Mouse (Mus musculus) frontal cortex, adult (tissue): ENCODE measurements around the gene Hist1h3f.
"Not testable (repeated sequence)": the region's sequence is repeated elsewhere in the genome, so short reads cannot be mapped to it uniquely, and the experiment has no call there.

Experiments used
- ATAC-seq: cut with Nextera tagmentation; 2 replicates; pipeline ENCODE4 v1.9.2; 2017; ENCODE audit warnings: mild to moderate bottlenecking, moderate library complexity, mixed read lengths; ENCODE audit not compliant: low TSS enrichment

Hist1h3f gene

DNA sequence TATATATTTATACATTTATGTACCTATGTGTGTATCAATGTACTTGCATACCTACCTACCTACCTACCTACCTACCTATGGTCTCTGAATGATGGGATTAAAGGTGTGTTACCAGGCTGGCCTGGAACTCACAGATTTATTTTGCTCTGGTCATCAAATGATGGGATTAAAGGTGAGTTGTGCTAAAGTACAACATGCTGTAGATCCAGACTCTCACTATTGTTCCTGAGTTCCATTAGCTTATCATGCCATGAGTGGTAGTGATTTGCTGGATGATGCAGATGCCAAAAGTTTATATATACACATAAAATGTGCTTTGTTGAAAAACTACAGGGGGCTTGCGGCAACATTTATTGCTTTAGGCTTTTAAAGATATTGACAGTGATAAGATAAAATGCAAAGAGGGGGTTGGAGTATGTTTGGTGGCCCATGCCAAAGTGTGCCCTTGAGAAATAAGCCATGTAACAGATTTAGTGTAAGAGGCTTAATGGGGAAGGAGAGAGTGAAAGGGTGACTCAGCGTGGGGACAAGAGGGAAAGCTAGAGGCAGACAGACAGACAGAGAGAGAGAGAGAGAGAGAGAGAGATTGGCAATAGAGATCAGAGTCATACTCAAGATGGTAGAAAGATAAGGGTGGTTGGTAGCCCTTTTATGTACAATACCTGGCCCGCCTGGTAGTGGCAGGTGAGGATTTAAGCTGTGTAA, 6.7 kb upstream of the Hist1h3f start:
- ATAC-seq: no peak

DNA sequence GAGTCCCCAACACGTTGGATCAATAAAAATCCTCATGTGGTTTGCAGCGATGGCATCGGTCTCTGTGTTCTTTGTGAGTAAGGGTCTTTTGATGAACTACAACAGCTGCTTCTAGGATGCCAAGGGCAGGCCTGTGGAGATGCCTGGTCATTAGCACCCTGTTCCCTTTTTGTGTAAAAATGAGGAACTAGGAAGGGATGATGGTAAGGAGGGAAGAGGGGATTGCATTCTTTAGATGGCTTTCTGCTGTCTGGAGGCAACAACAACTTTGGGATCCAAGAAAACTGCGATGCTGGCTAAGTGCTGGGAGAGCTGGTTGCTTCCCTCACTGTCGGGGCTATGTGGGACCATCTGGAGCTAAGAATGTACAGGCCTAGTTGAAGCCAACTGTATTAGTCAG, 5.6 kb upstream of the Hist1h3f start:
- no peak for ATAC-seq

DNA sequence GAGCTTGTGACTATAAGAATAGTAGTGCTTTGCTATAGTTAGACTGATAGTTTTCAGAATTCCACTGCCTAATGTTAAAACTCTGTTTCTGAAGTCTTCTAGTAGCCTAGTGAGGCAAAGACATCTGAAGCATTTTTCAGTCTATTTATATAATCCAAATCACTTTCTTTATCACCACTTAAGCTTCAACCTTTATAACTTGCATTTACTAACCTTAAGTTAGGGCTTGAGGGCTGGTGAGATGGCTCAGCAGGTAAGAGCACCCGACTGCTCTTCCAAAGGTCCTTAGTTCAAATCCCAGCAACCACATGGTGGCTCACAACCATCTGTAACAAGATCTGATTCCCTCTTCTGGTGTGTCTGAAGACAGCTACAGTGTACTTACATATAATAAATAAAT, 4.0 kb upstream of the Hist1h3f start:
- not testable (repeated sequence) for ATAC-seq

DNA sequence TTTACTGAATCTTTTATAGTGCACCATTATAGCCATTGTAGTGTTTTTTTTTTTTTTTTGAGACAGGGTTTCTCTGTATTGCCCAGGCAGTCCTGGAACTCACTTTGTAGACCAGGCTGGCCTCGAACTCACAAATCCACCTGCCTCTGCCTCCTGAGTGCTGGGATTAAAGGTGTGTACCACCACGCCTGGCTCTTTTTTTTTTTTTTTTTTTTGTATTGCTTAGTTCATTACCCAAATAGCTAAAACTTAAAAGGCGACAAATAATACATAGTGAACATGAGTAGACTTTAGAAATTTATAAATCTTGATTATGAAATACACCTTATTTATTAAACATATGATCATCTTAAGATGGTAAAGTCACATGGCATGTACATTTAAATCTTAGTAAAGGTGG, 2.4 kb upstream of the Hist1h3f start:
- ATAC-seq: no peak

DNA sequence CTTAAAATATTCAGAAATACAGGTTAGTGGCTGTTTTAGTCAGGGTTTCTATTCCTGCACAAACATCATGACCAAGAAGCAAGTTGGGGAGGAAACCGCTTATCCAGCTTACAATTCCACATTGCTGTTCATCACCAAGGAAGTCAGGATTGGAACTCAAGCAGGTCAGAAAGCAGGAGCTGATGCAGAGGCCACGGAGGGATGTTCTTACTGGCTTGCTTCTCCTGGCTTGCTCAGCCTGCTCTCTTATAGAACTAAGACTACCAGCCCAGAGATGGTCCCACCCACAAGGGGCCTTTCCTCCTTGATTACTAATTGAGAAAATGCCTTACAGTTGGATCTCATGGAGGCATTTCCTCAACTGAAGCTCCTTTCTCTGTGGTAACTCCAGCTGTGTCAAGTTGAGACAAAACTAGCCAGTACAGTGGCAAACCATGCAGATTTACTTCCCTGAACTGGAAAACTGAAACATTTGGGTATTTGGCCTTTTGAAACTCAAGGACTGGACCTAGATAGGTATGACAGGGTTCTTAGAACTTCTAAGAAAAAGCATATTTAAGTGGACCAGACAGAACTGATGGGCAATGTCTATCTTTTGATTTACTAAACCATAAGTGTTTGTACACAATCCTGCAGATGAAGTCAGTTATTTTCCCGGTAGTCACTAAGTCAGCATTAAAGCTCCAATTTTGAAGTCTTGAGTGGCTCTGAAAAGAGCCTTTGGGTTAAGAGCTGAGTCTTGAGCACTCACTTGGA, 1.4 kb upstream of the Hist1h3f start:
- ATAC-seq: not testable (repeated sequence)

DNA sequence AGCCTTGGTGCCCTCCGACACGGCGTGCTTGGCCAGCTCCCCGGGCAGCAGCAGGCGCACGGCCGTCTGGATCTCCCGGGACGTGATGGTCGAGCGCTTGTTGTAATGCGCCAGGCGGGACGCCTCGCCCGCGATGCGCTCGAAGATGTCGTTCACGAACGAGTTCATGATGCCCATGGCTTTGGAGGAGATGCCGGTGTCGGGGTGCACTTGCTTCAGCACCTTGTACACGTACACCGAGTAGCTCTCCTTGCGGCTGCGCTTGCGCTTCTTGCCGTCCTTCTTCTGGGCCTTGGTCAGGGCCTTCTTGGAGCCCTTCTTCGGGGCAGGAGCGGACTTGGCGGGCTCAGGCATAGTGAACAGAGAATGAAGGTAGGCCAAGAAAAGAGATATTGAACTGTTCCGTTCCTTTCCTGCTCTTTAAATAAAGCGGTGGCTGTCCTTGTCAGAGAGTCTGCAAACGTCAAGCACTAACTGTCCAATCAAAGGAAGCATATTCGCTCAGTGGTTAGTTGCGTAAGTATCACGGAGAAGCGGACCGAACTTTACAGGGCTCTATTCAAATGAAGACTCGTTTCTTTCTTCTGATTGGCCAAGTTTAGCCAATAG, 749 bp upstream of the Hist1h3f start, which contains the start of gene Hist1h2bh:
TSS of gene Hist1h2bh (minus strand) at position 394 of the 609 bp plus-strand sequence.
- peak; percentile 98 for ATAC-seq

DNA sequence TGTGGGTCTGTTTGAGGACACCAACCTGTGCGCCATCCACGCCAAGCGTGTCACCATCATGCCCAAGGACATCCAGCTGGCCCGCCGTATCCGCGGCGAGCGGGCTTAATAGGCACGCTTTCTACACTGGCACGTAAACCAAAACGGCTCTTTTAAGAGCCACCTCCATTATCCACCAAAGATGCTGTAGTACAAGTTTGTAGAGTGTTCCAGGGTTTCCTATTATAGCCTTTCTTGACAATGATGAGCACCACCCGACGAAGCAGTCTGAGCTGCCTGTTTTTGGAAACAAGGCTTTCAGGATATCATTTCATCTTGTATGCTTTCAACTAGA, 902 bp downstream of the Hist1h3f start:
- ATAC-seq: peak; percentile 53

DNA sequence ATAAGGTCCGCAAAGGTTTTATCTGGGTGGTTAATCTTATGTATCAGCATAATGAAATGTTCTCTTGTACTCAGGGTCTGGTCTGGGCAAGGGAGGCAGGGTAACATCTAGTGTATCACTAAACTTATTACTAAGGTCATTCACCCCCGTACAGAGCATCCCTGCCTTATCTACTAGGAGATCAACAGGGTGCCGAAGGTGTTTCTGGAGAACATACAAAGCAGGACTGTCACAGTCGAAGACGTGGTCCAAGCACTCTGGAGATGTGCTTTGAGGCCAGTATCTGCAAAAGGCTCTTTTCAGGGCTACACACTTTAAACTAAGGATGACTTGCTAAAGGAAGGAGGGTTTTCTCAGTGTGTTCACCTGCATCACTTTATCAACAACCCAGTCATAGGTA, 2.8 kb downstream of the Hist1h3f start:
- ATAC-seq: no peak

DNA sequence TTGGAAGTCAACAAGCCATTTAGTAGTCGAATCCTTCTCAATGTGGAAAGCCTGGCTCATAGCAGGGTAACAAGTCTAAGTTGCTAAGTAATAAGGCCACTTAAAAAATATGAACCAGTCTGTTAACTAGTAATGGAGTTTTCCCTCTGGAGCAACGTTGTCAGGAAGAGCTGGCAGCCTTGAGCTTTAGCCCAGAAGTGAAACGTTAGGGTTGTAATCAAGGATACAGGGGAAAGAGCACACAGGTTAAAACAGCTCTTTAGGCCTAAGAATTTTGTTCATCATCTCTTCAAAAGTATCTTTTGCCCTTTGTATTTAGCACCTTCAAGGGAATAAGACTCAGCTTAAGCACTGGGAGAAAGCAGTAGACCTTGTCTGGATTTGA, 6.9 kb downstream of the Hist1h3f start:
- no peak for ATAC-seq

DNA sequence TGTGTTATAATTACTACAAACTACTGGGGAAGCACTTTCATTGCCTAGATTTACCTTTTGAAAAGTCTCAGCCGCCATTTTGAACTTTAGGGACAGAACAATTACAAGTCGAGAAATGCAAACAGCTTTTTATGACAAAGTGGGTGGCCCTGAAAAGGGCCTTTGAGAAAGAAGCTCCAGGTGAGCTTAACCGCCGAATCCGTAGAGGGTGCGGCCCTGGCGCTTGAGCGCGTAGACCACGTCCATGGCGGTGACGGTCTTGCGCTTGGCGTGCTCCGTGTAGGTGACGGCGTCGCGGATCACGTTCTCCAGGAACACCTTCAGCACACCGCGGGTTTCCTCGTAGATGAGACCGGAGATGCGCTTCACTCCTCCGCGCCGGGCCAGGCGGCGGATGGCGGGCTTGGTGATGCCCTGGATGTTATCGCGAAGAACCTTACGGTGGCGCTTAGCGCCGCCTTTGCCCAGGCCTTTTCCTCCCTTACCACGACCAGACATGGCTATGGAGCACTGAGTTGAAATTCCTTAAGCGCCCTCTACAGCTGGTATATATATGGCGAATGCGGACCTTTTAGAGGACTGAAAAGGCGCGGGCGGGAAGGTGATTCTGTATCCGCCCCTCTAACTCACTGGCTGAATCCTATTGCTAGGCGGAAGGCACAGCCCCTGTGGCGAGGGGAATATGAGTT, 7.4 kb downstream of the Hist1h3f start, which contains the start of gene Hist1h4f:
TSS of gene Hist1h4f (minus strand) at position 503 of the 689 bp plus-strand sequence.
- ATAC-seq: peak; percentile 88

DNA sequence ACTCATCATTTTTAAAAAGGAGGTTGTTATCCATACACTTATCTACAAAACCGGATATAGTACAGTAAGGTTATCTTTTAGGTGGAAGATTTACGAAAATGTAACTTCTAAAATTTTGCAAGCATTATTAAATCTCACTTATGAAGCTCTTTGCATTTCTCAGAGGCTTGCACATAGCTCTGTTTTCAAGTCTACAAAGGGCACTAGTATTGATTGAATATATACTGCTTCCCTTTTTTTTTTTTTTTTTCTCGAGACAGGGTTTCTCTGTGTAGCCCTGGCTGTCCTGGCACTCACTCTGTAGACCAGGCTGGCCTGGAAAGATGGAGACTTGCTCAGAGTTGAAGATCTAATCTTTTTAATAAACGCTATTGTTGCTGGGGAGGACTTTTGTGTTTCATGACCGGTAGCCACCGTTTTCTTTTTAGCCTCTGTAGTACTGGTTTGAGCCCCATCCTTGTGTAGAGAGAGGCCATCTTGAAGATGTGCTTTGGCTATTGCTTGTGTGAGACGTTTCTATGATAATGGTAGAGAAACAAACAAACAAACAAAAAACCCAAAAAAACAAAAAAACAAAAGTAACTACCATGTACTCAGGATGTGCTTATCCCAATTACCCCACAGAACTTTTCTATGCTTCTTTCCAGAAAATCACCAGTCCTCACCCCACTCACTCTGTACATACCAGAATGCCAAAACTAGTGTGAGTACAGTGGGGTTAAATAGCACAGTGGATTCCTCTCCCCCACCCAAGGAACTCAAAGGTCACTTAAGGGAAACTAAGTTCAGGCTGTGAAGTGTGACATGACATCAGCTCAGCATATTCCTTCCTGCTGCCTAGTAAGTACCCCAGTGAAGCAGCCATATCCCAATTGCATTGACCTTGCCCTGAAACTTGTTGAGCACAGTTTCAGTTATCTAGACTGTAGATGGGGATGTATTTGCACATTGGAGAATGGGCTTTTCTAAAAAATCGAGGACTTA, 8.4 kb downstream of the Hist1h3f start:
- ATAC-seq: no peak

DNA sequence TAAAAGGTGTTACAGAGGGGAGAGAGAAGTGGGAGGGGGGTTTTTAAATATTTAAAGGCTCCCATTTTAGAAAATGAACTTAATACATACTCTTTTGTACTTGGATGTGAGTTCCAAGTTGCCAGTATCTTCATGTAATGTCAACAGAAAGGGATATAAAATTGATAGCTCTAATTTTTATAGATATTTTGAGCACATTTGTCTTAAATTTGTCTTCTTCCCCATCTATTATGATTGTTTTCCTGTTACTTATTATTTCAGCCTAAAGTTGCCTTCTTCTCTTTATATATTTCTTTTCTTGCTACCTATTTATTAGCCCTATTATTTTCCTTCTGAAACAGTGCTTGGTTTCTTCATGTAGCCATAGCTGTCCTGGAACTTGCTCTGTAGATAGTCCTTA, 9.1 kb downstream of the Hist1h3f start, which contains the start of gene Hist1h1d:
TSS of gene Hist1h1d (plus strand) at position 301 of the 400 bp plus-strand sequence.
- no peak for ATAC-seq

DNA sequence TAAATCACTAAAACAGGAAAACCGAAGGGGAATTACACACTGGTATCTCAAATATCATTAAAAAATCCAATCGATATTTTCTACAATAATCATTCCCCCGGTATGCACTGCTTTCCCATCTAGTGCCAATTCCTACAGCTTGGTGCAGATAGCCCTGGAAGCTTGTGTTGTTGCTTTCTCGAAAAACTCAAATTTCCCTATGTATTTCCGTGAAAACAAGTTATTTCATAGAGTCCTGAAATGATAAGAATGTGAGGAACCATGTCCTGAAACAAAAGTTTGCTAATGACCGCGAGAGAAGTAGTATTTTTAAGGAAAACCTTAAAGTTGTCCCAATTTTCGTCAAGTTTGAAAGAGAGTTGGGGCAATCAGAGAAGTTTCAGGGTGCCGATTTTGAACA, 10.5 kb downstream of the Hist1h3f start:
- ATAC-seq: no peak

DNA sequence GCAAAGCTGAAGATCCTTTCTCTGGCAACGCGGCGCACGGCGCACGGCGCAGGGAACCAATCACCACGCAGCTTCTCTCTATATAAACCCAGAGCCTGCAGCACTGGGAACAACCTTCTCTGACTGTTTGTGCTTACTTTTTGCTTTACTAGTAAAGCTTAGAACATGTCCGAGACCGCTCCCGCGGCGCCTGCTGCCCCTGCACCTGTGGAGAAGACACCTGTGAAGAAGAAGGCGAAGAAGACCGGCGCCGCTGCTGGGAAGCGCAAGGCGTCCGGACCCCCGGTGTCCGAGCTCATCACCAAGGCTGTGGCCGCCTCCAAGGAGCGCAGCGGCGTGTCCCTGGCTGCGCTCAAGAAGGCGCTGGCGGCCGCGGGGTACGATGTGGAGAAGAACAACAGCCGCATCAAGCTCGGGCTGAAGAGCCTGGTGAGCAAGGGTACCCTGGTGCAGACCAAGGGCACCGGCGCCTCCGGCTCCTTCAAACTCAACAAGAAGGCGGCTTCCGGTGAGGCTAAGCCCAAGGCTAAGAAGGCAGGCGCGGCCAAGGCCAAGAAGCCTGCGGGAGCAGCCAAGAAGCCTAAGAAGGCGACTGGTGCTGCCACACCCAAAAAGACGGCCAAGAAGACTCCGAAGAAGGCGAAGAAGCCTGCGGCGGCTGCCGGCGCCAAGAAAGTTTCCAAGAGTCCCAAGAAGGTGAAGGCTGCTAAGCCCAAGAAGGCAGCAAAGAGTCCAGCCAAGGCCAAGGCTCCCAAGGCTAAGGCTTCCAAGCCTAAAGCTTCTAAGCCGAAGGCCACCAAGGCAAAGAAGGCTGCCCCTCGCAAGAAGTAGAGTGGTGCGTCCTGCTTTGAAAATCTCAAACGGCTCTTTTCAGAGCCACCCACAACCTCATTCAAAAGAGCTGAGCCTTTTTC, 11.3 kb downstream of the Hist1h3f start:
- ATAC-seq: peak; percentile 71

DNA sequence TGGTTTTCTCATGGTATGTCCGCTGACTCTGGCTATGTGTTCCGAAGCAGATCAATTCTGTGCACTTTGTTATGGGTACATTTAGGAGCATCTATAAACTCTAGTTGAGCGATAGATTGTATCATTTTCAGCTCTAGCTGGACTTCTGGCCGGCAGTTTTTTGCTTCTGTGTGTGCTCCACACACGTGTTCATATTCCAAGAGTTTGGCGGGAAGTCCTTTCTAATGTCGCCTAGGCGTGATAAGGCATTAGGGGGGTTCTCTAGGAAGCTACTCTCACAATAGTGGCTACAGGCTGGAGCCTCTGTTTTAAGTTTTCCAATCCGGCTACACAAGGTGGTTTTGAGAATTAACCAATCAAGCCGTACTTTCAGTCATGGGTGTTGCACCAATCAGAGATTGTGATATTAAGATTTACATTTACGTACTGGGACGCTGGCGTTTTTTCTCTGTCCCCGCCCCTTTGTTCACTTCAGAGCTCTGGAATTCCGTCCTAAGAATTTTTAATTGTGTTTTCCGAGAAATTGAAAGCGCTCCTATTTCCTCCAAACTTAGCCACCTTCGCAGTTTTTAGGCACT, 12.1 kb downstream of the Hist1h3f start:
- ATAC-seq: peak; percentile 86

DNA sequence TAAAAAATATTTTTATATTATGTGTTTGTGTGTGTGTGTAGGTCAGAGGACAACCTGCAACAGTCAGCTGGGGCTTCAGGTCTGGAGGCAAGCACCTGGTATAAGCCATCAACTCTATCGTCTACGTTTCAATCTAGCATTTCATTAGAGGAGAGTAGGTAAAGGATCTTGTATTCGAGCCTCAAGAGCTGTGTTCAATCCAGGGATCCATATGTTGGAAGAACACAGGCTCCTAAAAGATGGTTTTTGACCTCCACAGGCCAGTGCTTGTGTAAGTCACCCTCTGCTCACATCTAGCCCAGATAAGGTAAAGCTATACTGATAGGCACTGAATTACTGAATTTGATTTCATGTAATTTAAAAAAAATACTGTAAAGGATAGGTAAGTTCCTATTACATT, 13.1 kb downstream of the Hist1h3f start:
- no peak for ATAC-seq

DNA sequence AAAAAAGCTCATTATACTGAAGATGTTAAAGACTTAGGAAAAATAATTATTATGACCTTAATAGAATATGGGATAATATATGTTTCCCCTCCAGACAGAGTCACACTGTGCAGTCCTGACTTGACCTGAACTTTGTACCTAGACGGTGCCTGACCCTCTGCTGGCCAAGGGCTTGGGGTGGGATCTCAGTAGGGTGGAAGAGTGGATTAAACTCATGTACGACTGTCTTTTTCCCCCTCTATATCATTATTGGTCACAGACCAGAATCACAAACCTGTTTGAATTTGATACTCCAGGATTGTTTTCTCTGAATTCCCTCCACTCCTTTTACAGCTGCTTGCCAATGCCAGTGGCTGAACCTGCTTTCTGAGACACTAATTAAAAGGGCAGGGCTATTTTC, 16.8 kb downstream of the Hist1h3f start:
- not testable (repeated sequence) for ATAC-seq

DNA sequence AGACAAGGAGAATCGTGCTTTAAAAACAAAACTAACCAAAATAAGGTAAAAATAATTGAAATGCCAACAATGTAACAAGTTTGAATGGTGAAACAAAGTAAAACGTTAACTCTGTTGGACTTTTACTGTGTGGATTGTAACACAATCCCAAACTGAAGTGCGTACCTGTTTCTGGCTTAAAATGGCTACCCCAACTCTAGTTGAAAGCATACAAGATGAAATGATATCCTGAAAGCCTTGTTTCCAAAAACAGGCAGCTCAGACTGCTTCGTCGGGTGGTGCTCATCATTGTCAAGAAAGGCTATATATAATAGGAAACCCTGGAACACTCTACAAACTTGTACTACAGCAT, 17.7 kb downstream of the Hist1h3f start:
- ATAC-seq: not testable (repeated sequence)

DNA sequence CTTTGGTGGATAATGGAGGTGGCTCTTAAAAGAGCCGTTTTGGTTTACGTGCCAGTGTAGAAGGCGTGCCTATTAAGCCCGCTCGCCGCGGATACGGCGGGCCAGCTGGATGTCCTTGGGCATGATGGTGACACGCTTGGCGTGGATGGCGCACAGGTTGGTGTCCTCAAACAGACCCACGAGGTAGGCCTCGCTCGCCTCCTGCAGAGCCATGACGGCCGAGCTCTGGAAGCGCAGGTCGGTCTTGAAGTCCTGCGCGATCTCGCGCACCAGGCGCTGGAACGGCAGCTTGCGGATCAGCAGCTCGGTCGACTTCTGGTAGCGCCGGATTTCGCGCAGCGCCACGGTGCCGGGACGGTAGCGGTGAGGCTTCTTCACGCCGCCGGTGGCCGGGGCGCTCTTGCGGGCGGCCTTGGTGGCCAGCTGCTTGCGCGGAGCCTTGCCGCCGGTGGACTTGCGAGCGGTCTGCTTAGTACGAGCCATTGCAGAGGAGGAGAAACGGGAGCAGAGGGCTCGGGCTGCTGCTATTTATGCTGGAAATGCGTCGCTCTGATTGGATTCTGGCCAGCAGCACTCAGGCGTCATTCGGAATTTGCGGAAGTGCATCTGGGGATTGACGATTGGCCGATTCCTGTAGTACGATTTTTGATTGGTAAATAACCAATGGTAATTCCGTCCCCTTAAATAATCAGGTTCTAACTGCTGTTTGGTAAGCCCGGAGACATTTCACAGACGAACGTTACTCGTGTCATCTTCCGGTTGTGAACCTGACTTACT, 18.2 kb downstream of the Hist1h3f start, which contains the start of gene Hist1h3e:
TSS of gene Hist1h3e (minus strand) at position 487 of the 777 bp plus-strand sequence.
- peak; percentile 92 for ATAC-seq
